Mouse (Mus musculus) forebrain, embryonic 15.5 days (tissue): Measurements from ENCODE around the gene Grid1. TPM values are rescaled to one million over a fixed set of nuclear protein-coding genes. Genes with fewer than 3 reads are reported as not detected.
A peak's percentile ranks its signal among the peaks of the same experiment; 100 is the strongest.

Source experiments
- ATAC-seq: fragments of 200-750 bp; cut with Nextera tagmentation; replicated peaks from 2 replicates; pipeline ENCODE4 v1.8.0; 2017; ENCODE audit warnings: mild to moderate bottlenecking, moderate TSS enrichment, moderate library complexity
- H3K27ac ChIP-seq: fragments of 300-500 bp; sonication (generic); replicated peaks from 2 replicates; pipeline ENCODE4 v1.5.1; 2015; ENCODE audit warnings: mild to moderate bottlenecking, inconsistent platforms
- H3K27me3 ChIP-seq: fragments of 300-500 bp; sonication (generic); 2 replicates; pipeline ENCODE4 v1.6.1; 2015; ENCODE audit warnings: inconsistent platforms
- H3K36me3 ChIP-seq: fragments of 300-500 bp; sonication (generic); 2 replicates; pipeline ENCODE4 v1.6.1; 2015; ENCODE audit warnings: mild to moderate bottlenecking, inconsistent platforms
- H3K4me1 ChIP-seq: fragments of 300-500 bp; sonication (generic); 2 replicates; pipeline ENCODE4 v1.6.1; 2015; ENCODE audit warnings: inconsistent platforms
- H3K4me2 ChIP-seq: fragments of 300-500 bp; sonication (generic); replicated peaks from 2 replicates; pipeline ENCODE4 v1.6.1; 2015; ENCODE audit warnings: mild to moderate bottlenecking, inconsistent platforms
- H3K4me3 ChIP-seq: fragments of 300-500 bp; sonication (generic); 2 replicates; pipeline ENCODE4 v1.5.1; 2015; ENCODE audit warnings: mild to moderate bottlenecking, inconsistent platforms
- H3K9ac ChIP-seq: fragments of 300-500 bp; sonication (generic); replicated peaks from 2 replicates; pipeline ENCODE4 v1.6.1; 2015; ENCODE audit warnings: mild to moderate bottlenecking, inconsistent platforms
- H3K9me3 ChIP-seq: fragments of 300-500 bp; sonication (generic); 2 replicates; pipeline ENCODE4 v1.6.1; 2016; ENCODE audit warnings: inconsistent platforms
- WGBS: fragments of 180-500 bp; shearing (Covaris S2); methylation state at CpG from one replicate; pipeline ENCODE4 v1.1.7; 2015; ENCODE audit warnings: mixed read lengths; 5-methylcytosine and 5-hydroxymethylcytosine counted together
- polyA plus RNA-seq: library from polyadenylated mRNA; unstranded; fragments of >200 nt; fragmentation: Nextera tagmentation; extraction: Ambion mirVana; gene quantifications from 2 replicates; pipeline ENCODE4 v1.2.1, GENCODE M21; 2015

Grid1 gene
- polyA plus RNA-seq, 1 experiment from 2014 or later: 4.1 TPM

- WGBS: 12% methylated on average over 6 of the region's 6 CpGs
- no peaks in the 10 kb centered on the region; the same call in 1 of the 2 replicates for H3K27me3 ChIP-seq
Measured at GRCm38 (mm10) chr14:34969102-34969819, 149.4 kb downstream of the Grid1 start.

DNA sequence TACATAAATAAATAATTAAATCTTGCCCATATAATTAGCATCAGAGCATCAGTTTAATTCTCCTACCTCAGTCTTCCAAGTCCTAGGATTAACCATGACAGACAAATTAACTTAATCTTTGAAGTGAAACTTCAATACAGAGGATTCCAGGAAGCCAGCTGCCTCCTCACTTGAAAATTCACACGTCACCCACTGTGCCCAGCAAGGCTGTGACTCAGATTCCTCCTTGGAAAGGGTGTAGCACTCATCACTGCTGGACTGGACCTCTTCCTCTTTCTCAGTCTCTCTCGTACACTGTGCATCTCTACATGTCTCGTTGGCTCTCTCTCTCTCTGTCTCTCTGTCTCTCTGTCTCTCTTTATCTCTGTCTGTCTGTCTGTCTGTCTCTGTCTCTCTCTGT, 153.0 kb downstream of the Grid1 start:
- H3K27ac ChIP-seq: no peak overlapping the region

More at GRCm38 (mm10) chr14:34969102-34969819, 149.4 kb downstream of the Grid1 start:
- Histone ChIP-seq H3K4me2 (no peak overlapping the region), H3K36me3 (no peaks in the 10 kb centered on the region), H3K4me1 (peaks cover 11% of the 10 kb centered on the region), H3K4me3 (no peak overlapping the region), H3K9ac (no peak overlapping the region), H3K27ac (no peak overlapping the region), H3K9me3 (no peaks in the 10 kb centered on the region)
- peak; percentile 96 for ATAC-seq

DNA sequence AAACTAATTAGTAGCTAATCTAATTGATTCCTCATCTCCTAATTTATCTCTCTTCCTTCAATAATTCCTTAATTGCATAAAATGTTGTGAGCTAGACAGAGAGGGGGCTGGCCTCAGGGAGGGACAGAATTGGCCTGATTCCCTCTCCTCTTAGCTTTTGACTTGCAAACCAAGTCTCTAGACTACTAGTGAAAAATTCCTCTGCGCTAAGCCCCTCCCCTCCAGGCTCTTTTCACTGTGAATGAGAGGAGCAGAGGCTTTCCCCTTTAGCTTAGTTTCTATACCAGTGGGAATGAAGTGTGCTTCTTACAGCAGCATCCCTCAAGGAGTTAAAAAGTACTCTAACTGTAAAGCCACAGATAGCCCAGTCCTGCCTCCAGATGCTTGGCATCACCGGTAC, 160.8 kb downstream of the Grid1 start:
- Histone ChIP-seq H3K4me1 (0 out of 2 replicates have a peak, but pooled peaks cover 5% of the 10 kb centered on the region), H3K36me3 (no peaks in the 10 kb centered on the region), H3K4me3 (no peak overlapping the region), H3K27ac (no peak overlapping the region), H3K9me3 (no peaks in the 10 kb centered on the region), H3K27me3 (no peaks in the 10 kb centered on the region), H3K4me2 (no peak overlapping the region), H3K9ac (no peak overlapping the region)
- WGBS: 7% methylated on average over 2 of the region's 2 CpGs
- ATAC-seq: no peak

More for the DNA sequence above, 153.0 kb downstream of the Grid1 start:
- ATAC-seq: no peak
- Histone ChIP-seq H3K9me3 (no peaks in the 10 kb centered on the region), H3K36me3 (no peaks in the 10 kb centered on the region), H3K4me3 (no peak overlapping the region), H3K4me2 (no peak overlapping the region), H3K27me3 (no peaks in the 10 kb centered on the region; the same call in 1 of the 2 replicates), H3K9ac (no peak overlapping the region), H3K4me1 (peaks cover 11% of the 10 kb centered on the region)
- 79% methylated on average over 3 of the region's 3 CpGs for WGBS

DNA sequence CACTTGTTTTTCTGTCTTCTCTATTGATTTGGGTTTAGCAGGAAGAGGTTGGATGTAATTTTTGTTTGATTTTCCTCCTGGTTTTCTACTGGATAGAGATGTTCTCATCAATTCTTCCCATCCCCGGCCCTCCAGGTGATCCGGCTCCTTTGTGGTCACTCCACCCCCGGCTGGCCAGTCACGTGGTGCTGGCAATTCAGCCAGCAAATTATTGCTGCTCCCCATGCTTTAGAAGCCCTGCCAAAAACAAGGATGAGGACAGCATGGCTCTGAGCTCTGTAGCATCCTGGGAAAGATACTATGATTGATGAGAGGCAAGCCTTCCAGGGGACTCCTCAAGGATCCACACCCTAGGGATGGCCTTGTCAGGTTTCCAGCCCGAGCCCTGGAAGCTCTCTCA, 169.2 kb downstream of the Grid1 start:
- no peaks in the 10 kb centered on the region for H3K4me1 ChIP-seq
- no peaks in the 10 kb centered on the region for H3K27me3 ChIP-seq
- no peak overlapping the region for H3K4me2 ChIP-seq
- no peaks in the 10 kb centered on the region for H3K36me3 ChIP-seq
- 70% methylated on average over 5 of the region's 5 CpGs for WGBS
- no peaks in the 10 kb centered on the region for H3K9me3 ChIP-seq
- H3K9ac ChIP-seq: no peak overlapping the region
- ATAC-seq: no peak
- no peak overlapping the region for H3K4me3 ChIP-seq
- no peak overlapping the region for H3K27ac ChIP-seq

GRCm38 (mm10) chr14:35006736-35007135, 186.8 kb downstream of the Grid1 start:
- H3K9me3 ChIP-seq: no peaks in the 10 kb centered on the region
- no peak overlapping the region for H3K4me3 ChIP-seq

GRCm38 (mm10) chr14:35008674-35009073, 188.8 kb downstream of the Grid1 start:
- Histone ChIP-seq H3K9ac (no peak overlapping the region), H3K9me3 (no peaks in the 10 kb centered on the region), H3K36me3 (no peaks in the 10 kb centered on the region), H3K4me3 (no peak overlapping the region), H3K4me1 (peaks cover 9% of the 10 kb centered on the region), H3K27me3 (no peaks in the 10 kb centered on the region), H3K4me2 (no peak overlapping the region), H3K27ac (no peak overlapping the region; the same call in 1 of the 2 replicates)
- ATAC-seq: peak; percentile 66
- 14% methylated on average over 3 of the region's 3 CpGs for WGBS

More at GRCm38 (mm10) chr14:35006736-35007135, 186.8 kb downstream of the Grid1 start:
- H3K4me1 ChIP-seq: peaks cover 9% of the 10 kb centered on the region
- H3K27ac ChIP-seq: no peak overlapping the region
- no peaks in the 10 kb centered on the region for H3K27me3 ChIP-seq
- 85% methylated on average over 7 of the region's 7 CpGs for WGBS
- ATAC-seq: no peak
- H3K36me3 ChIP-seq: no peaks in the 10 kb centered on the region
- H3K4me2 ChIP-seq: no peak overlapping the region
- H3K9ac ChIP-seq: no peak overlapping the region

- Histone ChIP-seq H3K27me3 (no peaks in the 10 kb centered on the region), H3K36me3 (no peaks in the 10 kb centered on the region), H3K27ac (no peak overlapping the region), H3K4me2 (no peak overlapping the region), H3K9ac (no peak overlapping the region), H3K4me3 (no peak overlapping the region), H3K9me3 (no peaks in the 10 kb centered on the region), H3K4me1 (peaks cover 9% of the 10 kb centered on the region)
- peak; percentile 42; the same call in 1 of the 2 replicates for ATAC-seq
- WGBS: 12% methylated on average over 9 of the region's 9 CpGs
Measured at GRCm38 (mm10) chr14:35009074-35009473, 189.2 kb downstream of the Grid1 start.

- H3K9me3 ChIP-seq: no peaks in the 10 kb centered on the region
- ATAC-seq: no peak
- WGBS: 95% methylated on average over 8 of the region's 8 CpGs
- no peak overlapping the region for H3K4me2 ChIP-seq
- no peaks in the 10 kb centered on the region for H3K4me1 ChIP-seq
- H3K4me3 ChIP-seq: no peak overlapping the region
- H3K27me3 ChIP-seq: no peaks in the 10 kb centered on the region
- no peaks in the 10 kb centered on the region for H3K36me3 ChIP-seq
- H3K27ac ChIP-seq: no peak overlapping the region
- no peak overlapping the region for H3K9ac ChIP-seq
Measured at GRCm38 (mm10) chr14:35026686-35027085, 206.8 kb downstream of the Grid1 start.

- ATAC-seq: peak; percentile 87
- WGBS: 42% methylated on average over 11 of the region's 11 CpGs
Measured at GRCm38 (mm10) chr14:35027501-35028140, 207.7 kb downstream of the Grid1 start.

GRCm38 (mm10) chr14:35029626-35030025, 209.7 kb downstream of the Grid1 start:
- no peaks in the 10 kb centered on the region for H3K9me3 ChIP-seq
- no peak overlapping the region for H3K9ac ChIP-seq
- WGBS: 98% methylated on average over 2 of the region's 2 CpGs
- no peaks in the 10 kb centered on the region for H3K36me3 ChIP-seq
- ATAC-seq: no peak
- H3K27ac ChIP-seq: no peak overlapping the region
- H3K4me1 ChIP-seq: no peaks in the 10 kb centered on the region
- H3K4me3 ChIP-seq: no peak overlapping the region
- no peak overlapping the region for H3K4me2 ChIP-seq
- no peaks in the 10 kb centered on the region for H3K27me3 ChIP-seq

More at GRCm38 (mm10) chr14:35027501-35028140, 207.7 kb downstream of the Grid1 start:
- no peaks in the 10 kb centered on the region for H3K36me3 ChIP-seq
- no peak overlapping the region for H3K4me2 ChIP-seq
- H3K9me3 ChIP-seq: no peaks in the 10 kb centered on the region
- no peak overlapping the region for H3K27ac ChIP-seq
- H3K27me3 ChIP-seq: no peaks in the 10 kb centered on the region
- no peak overlapping the region for H3K9ac ChIP-seq
- no peaks in the 10 kb centered on the region for H3K4me1 ChIP-seq
- no peak overlapping the region for H3K4me3 ChIP-seq

- H3K9ac ChIP-seq: no peak overlapping the region
- WGBS: 80% methylated on average over 2 of the region's 2 CpGs
- H3K27ac ChIP-seq: no peak overlapping the region
- no peak for ATAC-seq
- no peak overlapping the region for H3K4me3 ChIP-seq
- no peaks in the 10 kb centered on the region for H3K4me1 ChIP-seq
- H3K9me3 ChIP-seq: no peaks in the 10 kb centered on the region
- H3K36me3 ChIP-seq: no peaks in the 10 kb centered on the region
- H3K4me2 ChIP-seq: no peak overlapping the region
- no peaks in the 10 kb centered on the region for H3K27me3 ChIP-seq
Measured at GRCm38 (mm10) chr14:35030271-35030670, 210.4 kb downstream of the Grid1 start.

DNA sequence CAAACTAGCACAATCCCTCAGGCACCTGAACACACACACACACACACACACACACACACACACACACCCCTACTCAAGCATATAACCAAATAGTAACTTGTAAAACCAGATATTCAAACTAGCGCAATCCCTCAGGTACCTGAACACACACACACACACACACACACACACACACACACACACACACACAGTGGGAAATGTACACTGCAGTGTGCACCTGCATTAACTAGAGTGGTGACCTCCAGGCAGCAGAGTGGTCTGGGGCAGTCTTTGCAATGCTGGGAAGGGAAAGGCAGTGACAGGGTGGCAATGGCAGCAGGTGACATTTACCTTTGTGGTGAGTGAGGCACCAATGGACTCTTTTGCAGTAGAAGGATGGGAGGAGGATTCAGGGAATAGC, 212.4 kb downstream of the Grid1 start:
- H3K4me1 ChIP-seq: no peaks in the 10 kb centered on the region
- H3K4me2 ChIP-seq: no peak overlapping the region
- H3K4me3 ChIP-seq: no peak overlapping the region
- H3K27me3 ChIP-seq: no peaks in the 10 kb centered on the region
- no peaks in the 10 kb centered on the region for H3K9me3 ChIP-seq
- H3K9ac ChIP-seq: no peak overlapping the region
- 84% methylated on average over 1 of the region's 1 CpGs for WGBS
- no peaks in the 10 kb centered on the region for H3K36me3 ChIP-seq
- ATAC-seq: no peak
- H3K27ac ChIP-seq: no peak overlapping the region
